Mouse (Mus musculus): Measurements from ENCODE around the gene Smc5. TPM values are rescaled to one million over a fixed set of nuclear protein-coding genes. Genes with fewer than 3 reads are reported as not detected.

Gene Smc5
- total RNA-seq, 2 experiments from 2014 or later = 29.1 to 29.4 TPM

GRCm38 (mm10) chr19:23191486-23191885 lies 82.2 kb downstream of the Smc5 start:
- no peak for DNase-seq (ENCODE audit: low spot score in 2 of 2)

- no peak for DNase-seq (ENCODE audit: low spot score in 2 of 2)
Measured at GRCm38 (mm10) chr19:23189744-23190143, 84.0 kb downstream of the Smc5 start.

- no peak for DNase-seq (ENCODE audit: low spot score in 2 of 2)
Measured at GRCm38 (mm10) chr19:23188986-23189385, 84.7 kb downstream of the Smc5 start.

- DNase-seq (ENCODE audit: low spot score in 2 of 2) = peak in 1 of 2 experiments; percentile 63
Measured at GRCm38 (mm10) chr19:23187732-23188131, 86.0 kb downstream of the Smc5 start.

- no peak for DNase-seq (ENCODE audit: low spot score in 2 of 2)
Measured at GRCm38 (mm10) chr19:23184068-23184467, 89.6 kb downstream of the Smc5 start.

- DNase-seq (ENCODE audit: low spot score in 2 of 2) = no peak
Measured at GRCm38 (mm10) chr19:23183493-23183892, 90.2 kb downstream of the Smc5 start.

- DNase-seq (ENCODE audit: low spot score in 2 of 2) = no peak
Measured at GRCm38 (mm10) chr19:23178533-23178932, 95.2 kb downstream of the Smc5 start.

- no peak for DNase-seq (ENCODE audit: low spot score in 2 of 2)
Measured at GRCm38 (mm10) chr19:23175511-23175910, 98.2 kb downstream of the Smc5 start.

GRCm38 (mm10) chr19:23175090-23175489 lies 98.6 kb downstream of the Smc5 start:
- no peak for DNase-seq (ENCODE audit: low spot score in 2 of 2)

- DNase-seq (ENCODE audit: low spot score in 2 of 2) = no peak
Measured at GRCm38 (mm10) chr19:23171136-23171535, 102.6 kb downstream of the Smc5 start.

- no peak for DNase-seq (ENCODE audit: low spot score in 2 of 2)
Measured at GRCm38 (mm10) chr19:23170476-23170875, 103.2 kb downstream of the Smc5 start.

GRCm38 (mm10) chr19:23169659-23170050 lies 104.0 kb downstream of the Smc5 start:
- DNase-seq (ENCODE audit: low spot score in 2 of 2) = no peak

GRCm38 (mm10) chr19:23168899-23169658 lies 104.6 kb downstream of the Smc5 start:
- DNase-seq (ENCODE audit: low spot score in 2 of 2) = no peak

GRCm38 (mm10) chr19:23166550-23167284 lies 107.0 kb downstream of the Smc5 start:
- no peak for DNase-seq (ENCODE audit: low spot score in 2 of 2)

GRCm38 (mm10) chr19:23164651-23165240 lies 109.0 kb downstream of the Smc5 start:
- DNase-seq (ENCODE audit: low spot score in 2 of 2) = no peak

GRCm38 (mm10) chr19:23163361-23163760 lies 110.3 kb downstream of the Smc5 start:
- no peak for DNase-seq (ENCODE audit: low spot score in 2 of 2)

GRCm38 (mm10) chr19:23162877-23163276 lies 110.8 kb downstream of the Smc5 start:
- DNase-seq (ENCODE audit: low spot score in 2 of 2) = no peak

GRCm38 (mm10) chr19:23162387-23162809 lies 111.3 kb downstream of the Smc5 start:
- no peak for DNase-seq (ENCODE audit: low spot score in 2 of 2)

GRCm38 (mm10) chr19:23159780-23160395 lies 113.8 kb downstream of the Smc5 start:
- DNase-seq (ENCODE audit: low spot score in 2 of 2) = no peak

Data from layer of hippocampus, adult 18-20 months (tissue).